Mouse (Mus musculus): ENCODE measurements around the gene Hist1h2ap. TPM values are rescaled to one million over a fixed set of nuclear protein-coding genes. Genes with fewer than 3 reads are reported as not detected.
A peak's percentile ranks its signal among the peaks of the same experiment; 100 is the strongest.

Gene Hist1h2ap
- polyA plus RNA-seq, 1 experiment, result 730 TPM

- Histone ChIP-seq H3K4me2 (ENCODE audit: low read depth) (peak within 1 kb of the TSS; percentile 85), H3ac (ENCODE audit: control insufficient read depth, insufficient read length) (no peak within 1 kb of the TSS), H3K36me3 (ENCODE audit: control insufficient read depth, insufficient read depth) (no peaks in the 10 kb centered on the region), H3K4me3 (peak within 1 kb of the TSS; percentile 18), H3K79me2 (ENCODE audit: control insufficient read depth, insufficient read depth) (no peaks in the 10 kb centered on the region), H3K27me3 (ENCODE audit: control insufficient read depth, insufficient read depth, insufficient read length) (no peaks in the 10 kb centered on the region)
- TF ChIP-seq TCF12 (IDR thresholded peaks at IDR 0.05; ENCODE audit: insufficient read depth, poor library complexity, severe bottlenecking), result no peak
- TF ChIP-seq POLR2A (IDR thresholded peaks at IDR 0.05; ENCODE audit: insufficient read length, low read depth), result peak; percentile 54
These were observed 50.1 kb downstream of the Hist1h2ap start, which contains the start of gene Hist1h3i for GRCm38 (mm10) chr13:21783255-21783617. Gene Hist1h3i, minus strand, starts transcription at chr13:21783370.

Other genes with a start within 250 kb of the Hist1h2ap start
- not detected for gene Olfr1362, start 219.5 kb downstream of the Hist1h2ap start, polyA plus RNA-seq (2012; fragmentation: generic; extraction: Trizol)
- not detected for gene Olfr11, start 191.0 kb downstream of the Hist1h2ap start, polyA plus RNA-seq (2012; fragmentation: generic; extraction: Trizol)
- gene Olfr1361, start 170.1 kb downstream of the Hist1h2ap start, polyA plus RNA-seq (2012; fragmentation: generic; extraction: Trizol), result not detected
- gene Olfr1360, start 156.1 kb downstream of the Hist1h2ap start, polyA plus RNA-seq (2012; fragmentation: generic; extraction: Trizol), result not detected
- gene Olfr1359, start 135.4 kb downstream of the Hist1h2ap start, polyA plus RNA-seq (2012; fragmentation: generic; extraction: Trizol), result not detected
- gene Hist1h2bl, start 117.4 kb downstream of the Hist1h2ap start, polyA plus RNA-seq (2012; fragmentation: generic; extraction: Trizol), result 2.7 TPM
- 6.4 TPM for gene Hist1h2ai, start 117.1 kb downstream of the Hist1h2ap start, polyA plus RNA-seq (2012; fragmentation: generic; extraction: Trizol)
- 9.0 TPM for gene Hist1h3h, start 115.8 kb downstream of the Hist1h2ap start, polyA plus RNA-seq (2012; fragmentation: generic; extraction: Trizol)
- 1.3 TPM for gene Hist1h2bm, start 111.5 kb downstream of the Hist1h2ap start, polyA plus RNA-seq (2012; fragmentation: generic; extraction: Trizol)
- gene Hist1h4j, start 98.4 kb downstream of the Hist1h2ap start, polyA plus RNA-seq (2012; fragmentation: generic; extraction: Trizol), result 1.3 TPM
- 6.3 TPM for gene Hist1h4k, start 83.0 kb downstream of the Hist1h2ap start, polyA plus RNA-seq (2012; fragmentation: generic; extraction: Trizol)
- 2.3 TPM for gene Hist1h2ak, start 79.7 kb downstream of the Hist1h2ap start, polyA plus RNA-seq (2012; fragmentation: generic; extraction: Trizol)
- 1.8 TPM for gene Hist1h2bn, start 79.4 kb downstream of the Hist1h2ap start, polyA plus RNA-seq (2012; fragmentation: generic; extraction: Trizol)
- 1.7 TPM for gene Hist1h1b, start 52.9 kb downstream of the Hist1h2ap start, polyA plus RNA-seq (2012; fragmentation: generic; extraction: Trizol)
- gene Hist1h3i, start 50.1 kb downstream of the Hist1h2ap start, polyA plus RNA-seq (2012; fragmentation: generic; extraction: Trizol), result 10.6 TPM
- gene Hist1h2an, start 46.3 kb downstream of the Hist1h2ap start, polyA plus RNA-seq (2012; fragmentation: generic; extraction: Trizol), result 6.8 TPM
- gene Hist1h2bp, start 46.0 kb downstream of the Hist1h2ap start, polyA plus RNA-seq (2012; fragmentation: generic; extraction: Trizol), result 0.89 TPM
- 72.0 TPM for gene Hist1h2bq, start 23.3 kb downstream of the Hist1h2ap start, polyA plus RNA-seq (2012; fragmentation: generic; extraction: Trizol)
- gene Hist1h2ao, start 23.0 kb downstream of the Hist1h2ap start, polyA plus RNA-seq (2012; fragmentation: generic; extraction: Trizol), result not detected
- gene Hist1h4m, start 21.8 kb downstream of the Hist1h2ap start, polyA plus RNA-seq (2012; fragmentation: generic; extraction: Trizol), result not detected
- gene Hist1h4n, start 1.3 kb downstream of the Hist1h2ap start, polyA plus RNA-seq (2012; fragmentation: generic; extraction: Trizol), result 19.7 TPM
- 71.7 TPM for gene Hist1h2br, start 236 bp upstream of the Hist1h2ap start, polyA plus RNA-seq (2012; fragmentation: generic; extraction: Trizol)
- 0.89 TPM for gene Zfp184, start 111.6 kb upstream of the Hist1h2ap start, polyA plus RNA-seq (2012; fragmentation: generic; extraction: Trizol)
- gene Pom121l2, start 147.7 kb upstream of the Hist1h2ap start, polyA plus RNA-seq (2012; fragmentation: generic; extraction: Trizol), result not detected
- 0.34 TPM for gene Prss16, start 176.2 kb upstream of the Hist1h2ap start, polyA plus RNA-seq (2012; fragmentation: generic; extraction: Trizol)
- 2.2 TPM for gene Hist1h2ah, start 202.1 kb upstream of the Hist1h2ap start, polyA plus RNA-seq (2012; fragmentation: generic; extraction: Trizol)
- 8.2 TPM for gene Hist1h2bk, start 202.4 kb upstream of the Hist1h2ap start, polyA plus RNA-seq (2012; fragmentation: generic; extraction: Trizol)
- gene Hist1h4i, start 207.9 kb upstream of the Hist1h2ap start, polyA plus RNA-seq (2012; fragmentation: generic; extraction: Trizol), result 31.0 TPM
- gene Hist1h2ag, start 209.4 kb upstream of the Hist1h2ap start, polyA plus RNA-seq (2012; fragmentation: generic; extraction: Trizol), result 4.1 TPM
- gene Hist1h2bj, start 209.7 kb upstream of the Hist1h2ap start, polyA plus RNA-seq (2012; fragmentation: generic; extraction: Trizol), result 3.4 TPM